Mouse (Mus musculus) liver, embryonic 16.5 days (tissue): ENCODE results near the gene Ppp1r8. TPM values are rescaled to one million over a fixed set of nuclear protein-coding genes. Genes with fewer than 3 reads are reported as not detected.

Source experiments
- ATAC-seq: fragments of 200-750 bp; cut with Nextera tagmentation; 2 replicates; pipeline ENCODE4 v1.8.0; 2017; ENCODE audit warnings: low read depth, mild to moderate bottlenecking, moderate number of reproducible peaks, moderate library complexity
- H3K27ac ChIP-seq: fragments of 300-500 bp; sonication (generic); 2 replicates; pipeline ENCODE4 v1.5.1; 2014; ENCODE audit warnings: mild to moderate bottlenecking, low read length
- H3K27me3 ChIP-seq: fragments of 300-500 bp; sonication (generic); 2 replicates; pipeline ENCODE4 v1.6.1; 2014; ENCODE audit warnings: low read depth, low read length, mixed read lengths; ENCODE audit not compliant: control insufficient read depth, insufficient read depth
- H3K36me3 ChIP-seq: fragments of 300-500 bp; sonication (generic); 2 replicates; pipeline ENCODE4 v1.6.1; 2014; ENCODE audit warnings: mild to moderate bottlenecking; ENCODE audit not compliant: control insufficient read depth, insufficient read depth
- H3K4me1 ChIP-seq: fragments of 300-500 bp; sonication (generic); 2 replicates; pipeline ENCODE4 v1.6.1; 2014; ENCODE audit warnings: low read depth, low read length, mixed read lengths; ENCODE audit not compliant: control insufficient read depth
- H3K4me2 ChIP-seq: fragments of 300-500 bp; sonication (generic); 2 replicates; pipeline ENCODE4 v1.6.1; 2014; ENCODE audit warnings: low read depth, low read length, mixed read lengths
- H3K4me3 ChIP-seq: fragments of 300-500 bp; sonication (generic); 2 replicates; pipeline ENCODE4 v1.5.1; 2014; ENCODE audit warnings: low read depth, mild to moderate bottlenecking, low read length
- H3K9ac ChIP-seq: fragments of 300-500 bp; sonication (generic); 2 replicates; pipeline ENCODE4 v1.6.1; 2014; ENCODE audit warnings: low read depth, low read length
- H3K9me3 ChIP-seq: fragments of 300-500 bp; sonication (generic); replicated peaks from 2 replicates; pipeline ENCODE4 v1.6.1; 2016; ENCODE audit warnings: low read length; ENCODE audit not compliant: control insufficient read depth
- WGBS: fragments of 180-500 bp; shearing (Covaris S2); extraction: QIAGEN DNeasy Blood & Tissue Kit; methylation state at CpG from one replicate; pipeline ENCODE4 v1.1.7; 2014; ENCODE audit not compliant: insufficient replicate concordance; 5-methylcytosine and 5-hydroxymethylcytosine counted together
- polyA plus RNA-seq: library from polyadenylated mRNA; unstranded; fragments of >200 nt; fragmentation: Nextera tagmentation; extraction: Ambion mirVana; gene quantifications from 2 replicates; pipeline ENCODE4 v1.2.1, GENCODE M21; 2015

Gene Ppp1r8
- polyA plus RNA-seq, 1 experiment from 2014 or later = 21.6 TPM

DNA sequence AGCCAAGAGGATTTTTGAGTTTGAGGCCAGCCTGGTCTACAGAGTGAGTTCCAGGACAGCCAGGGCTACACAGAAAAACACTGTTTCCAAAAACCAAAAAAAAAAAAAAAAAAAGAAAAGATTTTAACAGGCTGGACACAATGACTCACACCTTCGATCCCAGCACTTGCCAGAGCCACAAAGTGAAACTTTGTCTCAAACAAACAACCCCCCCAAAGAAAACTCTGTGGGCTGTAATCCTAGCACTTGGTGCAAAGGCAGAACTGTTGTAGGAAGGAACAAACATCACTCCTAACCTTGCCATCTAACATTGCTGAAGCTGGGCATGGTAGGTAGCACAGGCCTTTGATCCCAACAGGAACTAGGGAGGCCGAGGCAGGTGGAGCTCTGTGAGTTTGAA lies 21.9 kb upstream of the Ppp1r8 start:
- Histone ChIP-seq H3K27ac (no peak overlapping the region), H3K4me3 (no peak overlapping the region), H3K9me3 (no peaks in the 10 kb centered on the region), H3K9ac (no peak overlapping the region), H3K4me1 (no peaks in the 10 kb centered on the region), H3K4me2 (no peak overlapping the region), H3K36me3 (peaks cover 42% of the 10 kb centered on the region), H3K27me3 (no peaks in the 10 kb centered on the region)
- no peak for ATAC-seq
- 79% methylated on average over 2 of the region's 2 CpGs for WGBS

DNA sequence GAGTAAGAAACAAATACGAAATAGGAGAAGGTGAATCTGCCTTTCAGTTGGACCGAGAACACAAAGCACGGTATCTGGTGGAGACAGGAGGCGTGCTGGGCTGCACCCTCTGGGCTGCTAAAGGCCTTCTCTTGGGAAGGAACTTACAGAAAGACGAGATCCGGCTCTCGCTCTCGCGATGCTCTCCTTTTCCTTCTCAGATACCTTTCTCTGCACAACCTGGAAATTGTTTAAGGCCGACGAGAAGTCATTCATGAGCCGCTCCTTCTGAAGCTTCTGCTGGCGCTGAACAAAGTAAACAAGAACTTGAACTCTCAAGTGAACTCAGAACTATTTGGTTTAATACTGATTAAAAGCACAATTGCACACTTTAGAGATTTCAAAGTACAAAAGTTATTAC lies 20.0 kb upstream of the Ppp1r8 start:
- H3K4me1 ChIP-seq = no peaks in the 10 kb centered on the region
- 91% methylated on average over 13 of the region's 13 CpGs for WGBS
- H3K36me3 ChIP-seq = peaks cover 42% of the 10 kb centered on the region
- no peak overlapping the region for H3K4me3 ChIP-seq
- H3K4me2 ChIP-seq = no peak overlapping the region
- H3K9me3 ChIP-seq = no peaks in the 10 kb centered on the region
- H3K9ac ChIP-seq = no peak overlapping the region
- H3K27me3 ChIP-seq = no peaks in the 10 kb centered on the region
- no peak for ATAC-seq
- no peak overlapping the region for H3K27ac ChIP-seq

DNA sequence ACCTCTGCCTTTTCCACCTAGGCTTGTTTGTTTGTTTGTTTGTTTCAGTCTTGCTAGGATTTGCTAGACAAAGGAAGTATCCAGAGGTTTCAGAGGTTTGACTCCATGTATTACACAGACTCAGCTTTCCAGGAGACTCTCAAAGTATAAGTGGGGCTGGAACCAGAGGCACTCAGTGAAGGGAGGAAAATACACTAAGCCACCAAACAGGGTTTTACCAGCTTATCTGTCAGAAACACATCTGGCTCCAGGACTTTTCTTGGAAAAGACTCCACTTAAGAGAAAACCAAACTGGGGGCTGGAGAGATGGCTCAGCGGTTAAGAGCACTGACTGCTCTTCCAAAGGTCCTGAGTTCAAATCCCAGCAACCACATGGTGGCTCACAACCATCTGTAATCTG lies 17.9 kb upstream of the Ppp1r8 start:
- no peak overlapping the region for H3K4me3 ChIP-seq
- no peaks in the 10 kb centered on the region for H3K9me3 ChIP-seq
- H3K27ac ChIP-seq = no peak overlapping the region
- no peak overlapping the region for H3K9ac ChIP-seq
- WGBS = 69% methylated on average over 1 of the region's 1 CpGs
- no peak overlapping the region for H3K4me2 ChIP-seq
- no peak for ATAC-seq
- H3K4me1 ChIP-seq = no peaks in the 10 kb centered on the region
- no peaks in the 10 kb centered on the region for H3K27me3 ChIP-seq
- peaks cover 49% of the 10 kb centered on the region for H3K36me3 ChIP-seq

DNA sequence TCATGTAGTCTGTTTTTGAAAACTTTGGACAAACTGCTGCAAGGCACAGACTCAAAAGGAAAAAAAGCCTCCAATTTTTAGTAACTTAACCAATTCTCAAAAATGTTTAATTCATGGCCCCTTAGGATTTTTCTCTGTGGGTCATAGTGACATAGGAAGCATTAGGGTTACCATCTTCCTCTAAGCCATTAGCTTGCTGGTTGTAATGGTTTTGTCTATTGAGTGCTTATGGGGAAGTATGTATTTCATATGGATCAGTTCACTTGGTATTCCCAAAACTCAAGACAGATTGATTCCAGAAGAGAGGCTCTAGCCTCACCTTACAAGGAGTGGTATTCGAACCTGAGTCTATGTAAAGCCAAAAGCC lies 719 bp upstream of the Ppp1r8 start:
- Histone ChIP-seq H3K27me3 (no peaks in the 10 kb centered on the region), H3K9ac (no peak overlapping the region; the same call in 1 of the 2 replicates), H3K9me3 (no peaks in the 10 kb centered on the region), H3K4me1 (peaks cover 15% of the 10 kb centered on the region), H3K4me2 (peak overlapping the region; percentile 91), H3K36me3 (peaks cover 11% of the 10 kb centered on the region), H3K27ac (peak overlapping the region; percentile 54; the same call in 1 of the 2 replicates), H3K4me3 (peak overlapping the region; percentile 78; the same call in 1 of the 2 replicates)
- WGBS = 63% methylated on average over 1 of the region's 1 CpGs
- no peak for ATAC-seq

DNA sequence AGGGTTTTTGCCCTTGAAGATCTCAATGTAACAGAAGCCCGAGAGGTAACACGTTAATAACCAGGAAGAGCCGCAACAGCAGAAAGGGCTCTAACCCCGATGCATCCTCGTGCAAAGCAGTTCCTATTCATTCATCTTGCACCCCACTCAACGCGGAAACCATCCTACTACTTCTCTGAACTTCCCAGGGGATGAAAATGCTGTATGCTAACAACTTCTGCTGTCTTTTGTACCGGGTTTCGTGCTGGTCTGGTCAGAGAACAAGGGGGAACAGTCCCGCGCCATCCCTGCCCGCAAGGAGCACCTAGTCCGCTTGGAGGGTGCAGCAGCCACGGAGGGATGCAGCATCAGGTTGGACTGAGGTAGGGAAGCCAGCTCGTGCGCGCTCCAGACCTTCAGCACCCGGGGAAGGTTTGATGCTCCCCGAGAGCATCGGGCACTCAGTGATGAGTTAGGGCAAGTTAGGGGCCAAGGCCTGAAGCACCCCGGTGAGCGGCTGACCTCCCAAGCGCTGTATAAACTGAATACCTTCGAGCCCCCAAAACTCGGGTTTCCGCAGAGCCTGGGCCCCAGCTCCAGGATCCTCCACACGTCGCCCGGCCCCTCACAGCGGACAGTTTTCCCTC lies 575 bp downstream of the Ppp1r8 start:
- H3K27me3 ChIP-seq = no peaks in the 10 kb centered on the region
- ATAC-seq = peak; percentile 28; the same call in 1 of the 2 replicates
- peak overlapping the region; percentile 91 for H3K4me2 ChIP-seq
- peaks cover 15% of the 10 kb centered on the region for H3K4me1 ChIP-seq
- H3K27ac ChIP-seq = peak overlapping the region; percentile 54
- H3K4me3 ChIP-seq = peak overlapping the region; percentile 78
- no peaks in the 10 kb centered on the region for H3K9me3 ChIP-seq
- peak overlapping the region; percentile 80 for H3K9ac ChIP-seq
- under 1% methylated on average over 30 of the region's 30 CpGs for WGBS
- H3K36me3 ChIP-seq = peaks cover 13% of the 10 kb centered on the region

DNA sequence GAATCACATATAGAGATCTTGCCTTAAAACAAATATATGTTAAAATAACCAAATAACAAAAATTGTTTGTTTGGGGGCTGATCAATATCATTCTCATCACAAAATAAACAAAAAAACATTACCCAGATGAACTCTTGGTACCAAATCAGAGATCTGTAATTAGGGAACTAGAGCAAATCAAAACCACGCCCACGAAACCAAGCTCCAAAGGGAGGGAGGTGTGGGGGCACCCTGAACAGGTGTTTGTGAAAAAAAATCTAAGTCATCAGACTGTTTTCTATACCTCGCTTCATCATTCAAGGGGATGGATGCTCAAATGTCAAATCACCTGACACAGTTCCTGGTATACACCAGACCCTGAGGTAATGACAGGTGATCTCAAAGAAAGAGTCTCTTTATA lies 1.5 kb downstream of the Ppp1r8 start:
- H3K4me1 ChIP-seq = peaks cover 15% of the 10 kb centered on the region
- no peaks in the 10 kb centered on the region for H3K27me3 ChIP-seq
- no peak overlapping the region; the same call in 1 of the 2 replicates for H3K9ac ChIP-seq
- H3K4me2 ChIP-seq = peak overlapping the region; percentile 91
- H3K27ac ChIP-seq = no peak overlapping the region; the same call in 1 of the 2 replicates
- peaks cover 18% of the 10 kb centered on the region for H3K36me3 ChIP-seq
- 62% methylated on average over 3 of the region's 3 CpGs for WGBS
- no peak for ATAC-seq
- H3K9me3 ChIP-seq = no peaks in the 10 kb centered on the region
- H3K4me3 ChIP-seq = peak overlapping the region; percentile 78

DNA sequence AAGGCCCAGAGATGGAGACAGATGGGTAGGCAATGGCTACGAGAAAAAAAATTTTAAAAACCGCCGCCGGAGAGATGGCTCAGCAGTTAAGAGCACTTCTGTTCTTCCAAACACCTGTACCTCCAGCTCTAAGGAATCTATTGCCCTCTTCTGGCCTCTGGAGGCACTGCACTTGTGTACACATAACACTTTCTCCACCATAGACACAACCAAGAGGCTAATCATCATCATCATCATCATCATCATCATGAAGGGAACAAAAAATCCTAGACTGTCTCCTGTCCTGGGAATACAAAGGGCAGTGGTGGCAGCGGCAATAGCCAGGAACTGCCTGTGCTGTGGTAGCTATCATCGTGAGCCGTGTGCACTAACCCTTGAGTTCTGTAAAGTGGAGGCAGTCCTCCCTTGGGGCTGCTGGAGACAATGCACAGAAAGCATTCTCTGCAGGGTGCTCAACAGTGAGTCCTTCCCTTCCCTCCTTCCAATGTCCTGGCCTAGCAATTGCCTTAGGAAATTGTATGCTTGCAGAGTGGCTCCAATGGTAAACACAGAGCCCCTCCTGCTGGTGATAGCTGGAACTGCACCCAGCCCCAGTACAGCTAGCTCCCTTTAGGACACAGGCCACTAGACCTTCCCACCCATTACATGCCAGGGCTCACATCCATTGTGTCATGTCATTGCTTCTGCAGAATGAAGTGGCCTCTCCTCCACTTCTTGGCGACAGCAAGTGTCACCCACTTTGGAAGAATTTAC lies 19.2 kb downstream of the Ppp1r8 start:
- Histone ChIP-seq H3K36me3 (peaks cover 16% of the 10 kb centered on the region), H3K4me3 (no peak overlapping the region), H3K4me2 (no peak overlapping the region), H3K27me3 (no peaks in the 10 kb centered on the region), H3K4me1 (no peaks in the 10 kb centered on the region), H3K9ac (no peak overlapping the region), H3K27ac (no peak overlapping the region), H3K9me3 (no peaks in the 10 kb centered on the region)
- peak; percentile 61 for ATAC-seq
- 43% methylated on average over 8 of the region's 8 CpGs for WGBS

DNA sequence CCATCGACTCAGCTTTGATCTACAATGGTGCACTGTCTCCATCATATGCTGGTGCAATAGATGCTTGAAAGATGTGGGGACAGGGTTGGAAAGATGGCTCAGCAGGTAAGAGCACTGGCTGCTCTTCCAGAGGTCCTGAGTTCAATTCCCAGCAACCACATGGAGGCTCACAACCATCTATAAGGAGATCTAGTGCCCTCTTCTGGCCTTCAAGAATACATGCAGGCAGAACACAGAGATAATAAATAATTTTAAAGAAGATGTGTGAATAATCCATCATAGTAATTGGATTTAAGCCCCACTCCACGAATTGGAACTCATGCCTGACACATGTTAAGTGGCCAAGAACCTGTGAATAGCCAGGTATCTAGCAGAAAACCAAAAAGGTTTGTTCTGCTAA lies 24.5 kb downstream of the Ppp1r8 start:
- H3K4me2 ChIP-seq = no peak overlapping the region
- whole genome bisulfite sequencing = 42% methylated on average over 2 of the region's 2 CpGs
- no peaks in the 10 kb centered on the region for H3K27me3 ChIP-seq
- no peak for ATAC-seq
- no peaks in the 10 kb centered on the region for H3K9me3 ChIP-seq
- no peaks in the 10 kb centered on the region for H3K4me1 ChIP-seq
- H3K9ac ChIP-seq = no peak overlapping the region
- no peak overlapping the region for H3K4me3 ChIP-seq
- H3K27ac ChIP-seq = no peak overlapping the region
- no peaks in the 10 kb centered on the region for H3K36me3 ChIP-seq

DNA sequence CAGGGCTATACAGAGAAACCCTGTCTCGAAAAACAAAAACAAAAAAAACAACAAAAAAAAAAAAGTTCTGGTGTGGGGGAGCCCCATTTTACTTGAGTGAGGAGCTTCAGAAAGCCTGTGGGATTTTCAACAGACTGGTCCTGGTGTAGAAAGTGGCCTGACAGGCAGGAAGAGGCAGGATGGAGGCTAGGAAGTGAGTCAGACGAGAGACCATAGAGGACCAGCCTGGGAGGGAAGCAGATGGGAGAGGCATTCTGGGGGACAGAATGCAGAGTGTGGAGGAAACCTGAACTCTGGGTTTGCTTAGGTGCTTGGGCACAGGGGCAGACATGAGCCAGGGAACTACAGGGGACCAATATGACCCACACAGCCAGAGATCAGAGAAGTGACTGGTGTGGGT lies 26.1 kb downstream of the Ppp1r8 start:
- Histone ChIP-seq H3K9ac (no peak overlapping the region), H3K4me1 (no peaks in the 10 kb centered on the region), H3K36me3 (no peaks in the 10 kb centered on the region), H3K27ac (no peak overlapping the region), H3K4me3 (no peak overlapping the region), H3K4me2 (no peak overlapping the region), H3K27me3 (no peaks in the 10 kb centered on the region), H3K9me3 (no peaks in the 10 kb centered on the region)
- no peak for ATAC-seq
- WGBS = 48% methylated on average over 2 of the region's 2 CpGs
